Mouse (Mus musculus): ENCODE results near the gene Als2cr12. TPM values are rescaled to one million over a fixed set of nuclear protein-coding genes. Genes with fewer than 3 reads are reported as not detected.
"Not testable (repeated sequence)": the region's sequence is repeated elsewhere in the genome, so short reads cannot be mapped to it uniquely, and the experiment has no call there.

Gene Als2cr12
- polyA plus RNA-seq (2012; ENCODE audit: insufficient read depth, insufficient read length, missing spikeins): not detected in 2 replicates

DNA sequence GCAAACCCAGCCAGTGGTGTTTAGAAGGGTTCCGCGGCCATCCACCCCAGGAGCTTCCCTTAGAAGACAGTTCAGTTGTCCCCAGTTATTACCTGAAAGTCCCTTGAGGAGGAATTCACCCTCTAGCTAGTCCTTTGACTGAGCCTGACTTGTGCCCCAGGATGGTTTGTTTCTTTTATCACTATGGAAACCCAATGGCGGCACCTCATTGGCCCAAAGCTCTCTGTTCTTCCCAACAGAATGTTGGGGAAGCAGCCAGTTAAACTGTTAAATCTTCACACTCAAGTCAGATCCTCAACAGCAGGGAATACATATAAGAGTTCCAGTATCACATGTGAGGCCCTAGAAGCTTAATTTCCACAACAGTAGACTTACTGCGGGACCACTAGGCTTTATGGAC, at the start of gene Als2cr12:
TSS of gene Als2cr12 (minus strand) at position 180 of the 400 bp plus-strand sequence.
- Histone ChIP-seq H3K4me1 (ENCODE audit: control insufficient read depth, insufficient read depth, low read length) (peaks cover 12% of the 10 kb centered on the region), H3K27ac (ENCODE audit: insufficient read depth, low read depth, low read length) (peak within 1 kb of the TSS; percentile 17; the same call in 1 of the 2 replicates)
- H3K4me3 ChIP-seq (ENCODE audit: insufficient read depth, low read length): not testable (repeated sequence)

- Histone ChIP-seq H3K4me1 (ENCODE audit: control insufficient read depth, insufficient read depth, low read length) (peaks cover 52% of the 10 kb centered on the region), H3K4me3 (ENCODE audit: insufficient read depth, low read length) (0 out of 2 replicates have a peak overlapping the region, but pooled peaks have one; percentile 11), H3K27ac (ENCODE audit: insufficient read depth, low read depth, low read length) (peak overlapping the region; percentile 99)
- TF ChIP-seq POLR2A (IDR thresholded peaks at IDR 0.05; ENCODE audit: borderline replicate concordance, low read depth, low read length) (no peak), CTCF (IDR thresholded peaks at IDR 0.05; ENCODE audit: low read depth, low read length) (no peak)
Observed at GRCm38 (mm10) chr1:58744645-58745044, 48.9 kb upstream of the Als2cr12 start.

- TF ChIP-seq POLR2A (IDR thresholded peaks at IDR 0.05; ENCODE audit: borderline replicate concordance, low read depth, low read length) (no peak), CTCF (IDR thresholded peaks at IDR 0.05; ENCODE audit: low read depth, low read length) (no peak)
- Histone ChIP-seq H3K27ac (ENCODE audit: insufficient read depth, low read depth, low read length) (peak overlapping the region; percentile 99), H3K4me1 (ENCODE audit: control insufficient read depth, insufficient read depth, low read length) (peaks cover 55% of the 10 kb centered on the region), H3K4me3 (ENCODE audit: insufficient read depth, low read length) (peak overlapping the region; percentile 13; the same call in 1 of the 2 replicates)
Observed at GRCm38 (mm10) chr1:58743252-58743651, 47.5 kb upstream of the Als2cr12 start.

GRCm38 (mm10) chr1:58742571-58743021, 46.8 kb upstream of the Als2cr12 start:
- peak overlapping the region; percentile 99 for H3K27ac ChIP-seq (ENCODE audit: insufficient read depth, low read depth, low read length)
- TF ChIP-seq POLR2A (IDR thresholded peaks at IDR 0.05; ENCODE audit: borderline replicate concordance, low read depth, low read length): no peak
- TF ChIP-seq CTCF (IDR thresholded peaks at IDR 0.05; ENCODE audit: low read depth, low read length): no peak
- H3K4me1 ChIP-seq (ENCODE audit: control insufficient read depth, insufficient read depth, low read length): peaks cover 55% of the 10 kb centered on the region
- peak overlapping the region; percentile 13; the same call in 1 of the 2 replicates for H3K4me3 ChIP-seq (ENCODE audit: insufficient read depth, low read length)

- no peak for TF ChIP-seq POLR2A (IDR thresholded peaks at IDR 0.05; ENCODE audit: borderline replicate concordance, low read depth, low read length)
- TF ChIP-seq CTCF (IDR thresholded peaks at IDR 0.05; ENCODE audit: low read depth, low read length): no peak
- no peak overlapping the region for H3K27ac ChIP-seq (ENCODE audit: insufficient read depth, low read depth, low read length)
- H3K4me1 ChIP-seq (ENCODE audit: control insufficient read depth, insufficient read depth, low read length): peaks cover 42% of the 10 kb centered on the region
- no peak overlapping the region for H3K4me3 ChIP-seq (ENCODE audit: insufficient read depth, low read length)
Observed at GRCm38 (mm10) chr1:58739529-58739928, 43.7 kb upstream of the Als2cr12 start.

DNA sequence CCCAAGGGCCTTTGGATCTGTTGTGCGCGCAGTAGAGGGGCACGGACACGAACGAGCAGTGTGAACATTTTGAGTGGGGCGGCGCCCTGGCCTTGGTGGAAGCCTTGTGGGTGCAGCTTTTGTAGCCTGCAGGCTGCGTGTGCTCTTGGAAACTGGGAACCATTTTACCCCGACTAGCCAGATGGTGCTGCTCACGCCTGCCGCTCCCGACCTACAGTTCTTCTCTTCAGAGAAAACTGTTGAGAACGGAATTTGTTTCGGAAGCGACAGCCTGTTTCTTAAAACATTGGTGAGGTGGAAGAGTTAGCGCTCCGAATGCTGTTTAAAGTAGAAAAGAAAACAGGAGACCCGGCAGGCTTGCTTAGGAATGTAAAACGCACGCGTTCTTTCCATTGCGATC, 41.2 kb upstream of the Als2cr12 start:
- TF ChIP-seq POLR2A (IDR thresholded peaks at IDR 0.05; ENCODE audit: borderline replicate concordance, low read depth, low read length) (no peak), CTCF (IDR thresholded peaks at IDR 0.05; ENCODE audit: low read depth, low read length) (no peak)
- no peak overlapping the region for H3K27ac ChIP-seq (ENCODE audit: insufficient read depth, low read depth, low read length)
- no peak overlapping the region for H3K4me3 ChIP-seq (ENCODE audit: insufficient read depth, low read length)
- peaks cover 32% of the 10 kb centered on the region for H3K4me1 ChIP-seq (ENCODE audit: control insufficient read depth, insufficient read depth, low read length)

- Histone ChIP-seq H3K4me3 (ENCODE audit: insufficient read depth, low read length) (no peak overlapping the region), H3K4me1 (ENCODE audit: control insufficient read depth, insufficient read depth, low read length) (peaks cover 22% of the 10 kb centered on the region), H3K27ac (ENCODE audit: insufficient read depth, low read depth, low read length) (no peak overlapping the region)
- no peak for TF ChIP-seq POLR2A (IDR thresholded peaks at IDR 0.05; ENCODE audit: borderline replicate concordance, low read depth, low read length)
- no peak for TF ChIP-seq CTCF (IDR thresholded peaks at IDR 0.05; ENCODE audit: low read depth, low read length)
Observed at GRCm38 (mm10) chr1:58735962-58736361, 40.2 kb upstream of the Als2cr12 start.

DNA sequence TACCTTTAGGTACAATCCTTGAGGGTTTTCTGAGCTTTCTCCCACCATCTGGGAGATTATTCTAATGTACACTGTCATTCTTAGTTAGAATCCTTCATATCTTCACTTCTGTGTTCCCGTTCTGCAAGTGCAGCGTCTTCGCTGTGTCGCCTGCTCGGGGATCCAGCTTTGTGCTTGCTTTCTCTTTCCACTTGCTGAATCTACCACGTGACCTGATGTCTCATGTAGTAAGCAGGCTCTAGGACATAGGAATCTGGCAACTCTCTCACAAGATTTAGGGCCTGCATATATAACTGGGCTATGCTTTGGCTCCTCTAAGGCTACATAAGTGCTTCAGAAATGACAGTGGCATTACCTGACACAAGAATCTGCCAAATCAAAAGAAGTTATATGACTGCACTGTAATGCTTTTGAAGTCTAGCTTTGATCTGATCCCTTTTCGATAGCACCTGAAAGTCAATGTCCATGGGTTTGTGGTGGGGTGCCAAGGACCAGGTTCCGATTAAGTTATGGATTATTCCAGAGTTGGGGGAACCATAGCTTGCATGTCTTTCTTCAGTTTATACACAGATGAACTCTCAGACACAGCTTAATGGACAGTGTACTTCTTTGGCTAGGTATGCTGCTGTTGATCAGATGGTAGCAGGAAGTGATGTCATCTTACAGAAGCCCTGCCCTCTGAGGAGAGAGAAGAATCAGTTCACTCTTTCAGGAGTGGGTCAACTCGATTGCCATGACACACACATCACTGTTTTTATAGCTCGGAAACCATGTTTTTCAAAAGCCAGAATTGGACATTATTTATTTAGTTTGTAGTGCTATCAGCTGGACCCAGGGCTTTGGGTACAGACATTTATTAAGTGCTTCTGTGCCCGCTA, 38.5 kb upstream of the Als2cr12 start:
- Histone ChIP-seq H3K4me3 (ENCODE audit: insufficient read depth, low read length) (no peak overlapping the region), H3K27ac (ENCODE audit: insufficient read depth, low read depth, low read length) (no peak overlapping the region), H3K4me1 (ENCODE audit: control insufficient read depth, insufficient read depth, low read length) (peaks cover 14% of the 10 kb centered on the region)
- TF ChIP-seq POLR2A (IDR thresholded peaks at IDR 0.05; ENCODE audit: borderline replicate concordance, low read depth, low read length): no peak
- TF ChIP-seq CTCF (IDR thresholded peaks at IDR 0.05; ENCODE audit: low read depth, low read length): no peak

DNA sequence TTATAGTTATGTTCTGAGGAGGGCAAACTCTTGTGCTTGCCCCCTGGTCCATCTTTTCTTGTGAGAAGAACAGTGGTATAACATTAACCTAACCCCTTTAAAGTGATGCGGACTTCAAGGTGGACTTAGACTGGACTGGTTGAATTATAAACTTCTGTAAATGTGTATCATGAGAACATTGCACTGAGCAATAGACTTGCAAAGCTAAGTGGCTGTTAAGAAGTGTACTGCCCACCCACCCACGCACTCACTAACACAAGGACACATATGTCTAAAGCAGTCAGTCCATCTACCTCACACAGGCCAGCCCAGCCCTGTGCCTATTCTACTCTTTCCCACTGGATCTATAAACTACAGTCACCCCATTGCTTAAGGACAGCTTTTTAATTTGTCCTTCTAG, 37.8 kb upstream of the Als2cr12 start:
- H3K4me3 ChIP-seq (ENCODE audit: insufficient read depth, low read length): no peak overlapping the region
- no peak for TF ChIP-seq CTCF (IDR thresholded peaks at IDR 0.05; ENCODE audit: low read depth, low read length)
- TF ChIP-seq POLR2A (IDR thresholded peaks at IDR 0.05; ENCODE audit: borderline replicate concordance, low read depth, low read length): no peak
- H3K27ac ChIP-seq (ENCODE audit: insufficient read depth, low read depth, low read length): no peak overlapping the region
- peaks cover 20% of the 10 kb centered on the region for H3K4me1 ChIP-seq (ENCODE audit: control insufficient read depth, insufficient read depth, low read length)

GRCm38 (mm10) chr1:58728590-58728868, 32.7 kb upstream of the Als2cr12 start:
- Histone ChIP-seq H3K27ac (ENCODE audit: insufficient read depth, low read depth, low read length) (peak overlapping the region; percentile 90), H3K4me3 (ENCODE audit: insufficient read depth, low read length) (peak overlapping the region; percentile 49; the same call in 1 of the 2 replicates), H3K4me1 (ENCODE audit: control insufficient read depth, insufficient read depth, low read length) (peaks cover 37% of the 10 kb centered on the region)
- TF ChIP-seq POLR2A (IDR thresholded peaks at IDR 0.05; ENCODE audit: borderline replicate concordance, low read depth, low read length) (no peak), CTCF (IDR thresholded peaks at IDR 0.05; ENCODE audit: low read depth, low read length) (no peak)

Measured in bone marrow macrophage, adult 2 months (primary cell).